Mouse (Mus musculus) adrenal gland, postnatal 25 days (tissue): ENCODE data around the gene Ckap4. TPM values are rescaled to one million over a fixed set of nuclear protein-coding genes. Genes with fewer than 3 reads are reported as not detected.
"Not testable (repeated sequence)": the region's sequence is repeated elsewhere in the genome, so short reads cannot be mapped to it uniquely, and the experiment has no call there.

Experiments
- DNase-seq: peaks from one replicate; pipeline ENCODE4 v3.0.0; 2021; ENCODE audit warnings: mixed read lengths
- total RNA-seq: library from RNA; stranded (reverse); gene quantifications from 2 replicates; pipeline ENCODE4 v1.2.3, GENCODE M21; 2021

Ckap4 gene
- total RNA-seq, 1 experiment from 2014 or later, result 47.2 TPM

- no peak for DNase-seq
Observed at GRCm38 (mm10) chr10:84498867-84499266, 35.0 kb downstream of the Ckap4 start.

GRCm38 (mm10) chr10:84496805-84497204 lies 37.1 kb downstream of the Ckap4 start:
- no peak for DNase-seq

- no peak for DNase-seq
Observed at GRCm38 (mm10) chr10:84494432-84494831, 39.4 kb downstream of the Ckap4 start.

- no peak for DNase-seq
Observed at GRCm38 (mm10) chr10:84490115-84490514, 43.7 kb downstream of the Ckap4 start.

GRCm38 (mm10) chr10:84488315-84488714 lies 45.5 kb downstream of the Ckap4 start:
- peak; percentile 69 for DNase-seq

- DNase-seq, result no peak
Observed at GRCm38 (mm10) chr10:84484661-84485060, 49.2 kb downstream of the Ckap4 start.

GRCm38 (mm10) chr10:84483553-84483952 lies 50.3 kb downstream of the Ckap4 start:
- no peak for DNase-seq

GRCm38 (mm10) chr10:84483069-84483468 lies 50.8 kb downstream of the Ckap4 start:
- DNase-seq, result no peak

- not testable (repeated sequence) for DNase-seq
Observed at GRCm38 (mm10) chr10:84482418-84482817, 51.4 kb downstream of the Ckap4 start.

GRCm38 (mm10) chr10:84481327-84481671 lies 52.6 kb downstream of the Ckap4 start:
- DNase-seq, result no peak

- DNase-seq, result peak; percentile 20
Observed at GRCm38 (mm10) chr10:84480667-84481326, 53.1 kb downstream of the Ckap4 start.

- DNase-seq, result no peak
Observed at GRCm38 (mm10) chr10:84480146-84480545, 53.7 kb downstream of the Ckap4 start.

- DNase-seq, result peak; percentile 2
Observed at GRCm38 (mm10) chr10:84477613-84478076, 56.2 kb downstream of the Ckap4 start.

GRCm38 (mm10) chr10:84477045-84477612 lies 56.7 kb downstream of the Ckap4 start:
- no peak for DNase-seq

Other genes with a start within 250 kb of the Ckap4 start
- gene Nuak1, start 93.5 kb downstream of the Ckap4 start, total RNA-seq, result 6.8 and 7.8 TPM in 2 replicates
- 43.8 and 67.2 TPM in 2 replicates for gene Tcp11l2, start 42.6 kb upstream of the Ckap4 start, total RNA-seq
- gene Polr3b, start 88.2 kb upstream of the Ckap4 start, total RNA-seq, result 31.3 and 38.2 TPM in 2 replicates
- not detected in 2 replicates for gene Rfx4, start 222.0 kb upstream of the Ckap4 start, total RNA-seq